Mouse (Mus musculus) hindbrain, postnatal 0 days (tissue): ENCODE measurements at regions not wholly inside any gene's neighbourhood (a gene's known extent, or its start where the extent isn't known, plus 50 kb on each side); places are given as distances from the start of the nearest gene placed in this dataset.

Source experiments
- ATAC-seq: fragments of 200-750 bp; cut with Nextera tagmentation; 2 replicates; pipeline ENCODE4 v1.8.0; 2017; ENCODE audit warnings: mild to moderate bottlenecking, moderate TSS enrichment, moderate library complexity
- DNase-seq: peaks from one replicate; pipeline ENCODE4 v3.0.0-alpha.2; 2015; ENCODE audit warnings: low spot score
- H3K27ac ChIP-seq: fragments of 300-500 bp; sonication (generic); 2 replicates; pipeline ENCODE4 v1.5.1; 2014; ENCODE audit warnings: mild to moderate bottlenecking
- H3K27me3 ChIP-seq: fragments of 300-500 bp; sonication (generic); 2 replicates; pipeline ENCODE4 v1.6.1; 2014; ENCODE audit warnings: low read length, mixed read lengths; ENCODE audit not compliant: insufficient read depth
- H3K36me3 ChIP-seq: fragments of 300-500 bp; sonication (generic); 2 replicates; pipeline ENCODE4 v1.6.1; 2014; ENCODE audit warnings: low read length, mixed read lengths; ENCODE audit not compliant: insufficient read depth
- H3K4me1 ChIP-seq: fragments of 300-500 bp; sonication (generic); 2 replicates; pipeline ENCODE4 v1.6.1; 2014; ENCODE audit warnings: antibody characterized with exemption, low read length, mixed read lengths; ENCODE audit not compliant: insufficient read depth
- H3K4me2 ChIP-seq: fragments of 300-500 bp; sonication (generic); 2 replicates; pipeline ENCODE4 v1.6.1; 2014; ENCODE audit warnings: low read depth, mild to moderate bottlenecking, low read length, moderate library complexity, mixed read lengths
- H3K4me3 ChIP-seq: fragments of 300-500 bp; sonication (generic); 2 replicates; pipeline ENCODE4 v1.5.1; 2014; ENCODE audit warnings: low read length
- H3K9ac ChIP-seq: fragments of 300-500 bp; sonication (generic); replicated peaks from 2 replicates; pipeline ENCODE4 v1.6.1; 2014; ENCODE audit warnings: mild to moderate bottlenecking, low read length, moderate library complexity, mixed read lengths
- H3K9me3 ChIP-seq: fragments of 300-500 bp; sonication (generic); 2 replicates; pipeline ENCODE4 v1.6.1; 2016; ENCODE audit warnings: low read length, mixed read lengths
- CTCF ChIP-seq: IDR thresholded peaks from 2 replicates; pipeline ENCODE4 v1.5.1; 2016; ENCODE audit warnings: antibody characterized with exemption, control low read depth, low read depth
- WGBS: fragments of 180-500 bp; shearing (Covaris S2); extraction: QIAGEN DNeasy Blood & Tissue Kit; methylation state at CpG from one replicate; pipeline ENCODE4 v1.1.7; 2014; 5-methylcytosine and 5-hydroxymethylcytosine counted together

DNA sequence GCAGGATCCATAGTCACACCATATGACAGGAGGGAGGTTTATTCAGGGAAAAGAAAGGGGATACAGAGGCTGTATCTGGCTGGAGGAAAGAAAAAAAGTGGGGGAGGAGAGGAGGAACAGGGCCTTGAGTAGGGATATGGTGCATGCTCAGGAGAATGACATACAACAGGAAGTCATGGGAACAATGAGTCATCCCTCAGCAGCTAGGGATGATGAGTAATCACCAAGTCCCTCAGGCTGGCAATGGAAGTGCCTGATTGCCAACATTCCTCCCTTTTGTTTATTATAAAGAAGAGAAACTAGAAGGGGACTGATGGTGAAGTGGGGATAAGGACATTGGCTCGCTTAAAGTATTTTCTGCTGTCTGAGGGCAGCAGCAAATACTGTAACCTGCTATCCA is 388.6 kb upstream of the Epha7 start:
- Histone ChIP-seq H3K9me3 (no peaks in the 10 kb centered on the region), H3K27ac (no peak overlapping the region), H3K9ac (no peak overlapping the region), H3K36me3 (no peaks in the 10 kb centered on the region), H3K4me2 (no peak overlapping the region), H3K4me3 (no peak overlapping the region), H3K27me3 (no peaks in the 10 kb centered on the region), H3K4me1 (no peaks in the 10 kb centered on the region)
- ATAC-seq (no peak), DNase-seq (no peak)
- 74% methylated on average over 1 of the region's 1 CpGs for WGBS
- TF ChIP-seq CTCF = no peak

DNA sequence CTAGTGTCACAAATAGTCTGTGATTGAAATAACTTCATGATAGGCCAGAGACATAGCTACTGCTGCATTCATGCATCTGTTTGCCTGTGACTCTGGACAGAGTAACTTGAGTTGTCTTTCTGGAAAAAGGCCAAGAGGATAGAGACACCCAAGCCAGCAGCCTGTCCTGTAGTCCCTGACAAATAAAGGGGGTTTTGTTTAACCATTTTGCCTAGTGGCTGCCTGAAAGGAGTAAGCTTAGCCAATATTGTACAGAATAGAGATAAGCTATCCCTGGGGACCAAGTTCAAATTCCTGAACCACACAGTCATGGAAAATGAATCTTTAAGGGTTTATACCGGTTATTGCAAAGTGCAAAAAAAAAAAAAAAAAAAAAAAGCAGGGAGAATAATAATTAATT is 372.8 kb upstream of the Epha7 start:
- Histone ChIP-seq H3K4me2 (no peak overlapping the region), H3K9me3 (no peaks in the 10 kb centered on the region), H3K4me3 (no peak overlapping the region), H3K36me3 (no peaks in the 10 kb centered on the region), H3K9ac (no peak overlapping the region), H3K27ac (no peak overlapping the region), H3K27me3 (no peaks in the 10 kb centered on the region), H3K4me1 (no peaks in the 10 kb centered on the region)
- ATAC-seq = no peak
- peak; percentile 18 for DNase-seq
- TF ChIP-seq CTCF = no peak
- 48% methylated on average over 1 of the region's 1 CpGs for WGBS

DNA sequence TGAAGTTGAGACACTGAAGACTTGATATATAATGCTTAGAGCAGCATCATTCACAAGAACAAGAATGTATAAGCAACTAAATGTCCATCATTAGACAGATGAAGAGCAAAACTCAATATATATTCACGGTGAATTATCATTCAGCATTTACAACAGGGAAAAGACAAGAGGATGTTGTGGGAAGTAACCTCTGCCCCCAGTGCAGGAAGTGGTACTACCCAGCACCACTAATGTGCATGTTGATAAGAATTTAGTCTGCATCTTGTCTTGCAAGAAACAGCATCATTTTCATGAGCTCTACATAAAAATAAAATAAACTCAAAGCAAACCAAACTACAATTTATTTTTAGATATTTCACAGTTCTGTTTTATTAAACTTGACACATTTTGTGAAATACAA is 359.8 kb upstream of the Epha7 start:
- Histone ChIP-seq H3K27me3 (no peaks in the 10 kb centered on the region), H3K4me3 (no peak overlapping the region), H3K4me1 (no peaks in the 10 kb centered on the region), H3K4me2 (no peak overlapping the region), H3K27ac (no peak overlapping the region), H3K9ac (no peak overlapping the region), H3K36me3 (no peaks in the 10 kb centered on the region), H3K9me3 (no peaks in the 10 kb centered on the region)
- 84% methylated on average over 1 of the region's 1 CpGs for WGBS
- no peak for TF ChIP-seq CTCF
- ATAC-seq (no peak), DNase-seq (no peak)

DNA sequence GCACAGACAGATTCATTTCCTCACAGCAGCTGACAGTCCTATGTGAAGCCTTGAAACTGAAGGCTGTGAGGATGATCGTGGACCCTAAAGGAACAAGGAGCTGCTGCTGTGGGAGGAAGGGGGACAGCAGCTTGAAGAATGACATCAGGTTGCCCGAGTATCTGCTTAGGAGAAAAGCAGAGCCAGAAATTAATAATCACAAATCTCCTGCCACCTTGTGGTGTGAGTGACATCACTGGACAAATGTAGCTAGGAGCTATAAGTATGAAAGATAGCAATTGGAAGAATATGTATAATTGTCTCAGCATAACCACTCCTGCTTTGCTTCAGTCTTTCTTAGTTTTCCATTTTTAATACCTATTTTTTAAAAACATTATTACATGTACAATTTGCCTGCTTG is 356.6 kb upstream of the Epha7 start:
- TF ChIP-seq CTCF = peak; percentile 53
- H3K9ac ChIP-seq = no peak overlapping the region
- WGBS = 23% methylated on average over 2 of the region's 2 CpGs
- DNase-seq = peak; percentile 64
- no peaks in the 10 kb centered on the region for H3K4me1 ChIP-seq
- no peaks in the 10 kb centered on the region for H3K27me3 ChIP-seq
- no peak overlapping the region for H3K27ac ChIP-seq
- peak; percentile 67 for ATAC-seq
- H3K36me3 ChIP-seq = no peaks in the 10 kb centered on the region
- H3K4me3 ChIP-seq = no peak overlapping the region
- H3K9me3 ChIP-seq = no peaks in the 10 kb centered on the region
- H3K4me2 ChIP-seq = no peak overlapping the region
